ENCODE assay signal across 8 mouse cellular contexts in the genomic region with DNA sequence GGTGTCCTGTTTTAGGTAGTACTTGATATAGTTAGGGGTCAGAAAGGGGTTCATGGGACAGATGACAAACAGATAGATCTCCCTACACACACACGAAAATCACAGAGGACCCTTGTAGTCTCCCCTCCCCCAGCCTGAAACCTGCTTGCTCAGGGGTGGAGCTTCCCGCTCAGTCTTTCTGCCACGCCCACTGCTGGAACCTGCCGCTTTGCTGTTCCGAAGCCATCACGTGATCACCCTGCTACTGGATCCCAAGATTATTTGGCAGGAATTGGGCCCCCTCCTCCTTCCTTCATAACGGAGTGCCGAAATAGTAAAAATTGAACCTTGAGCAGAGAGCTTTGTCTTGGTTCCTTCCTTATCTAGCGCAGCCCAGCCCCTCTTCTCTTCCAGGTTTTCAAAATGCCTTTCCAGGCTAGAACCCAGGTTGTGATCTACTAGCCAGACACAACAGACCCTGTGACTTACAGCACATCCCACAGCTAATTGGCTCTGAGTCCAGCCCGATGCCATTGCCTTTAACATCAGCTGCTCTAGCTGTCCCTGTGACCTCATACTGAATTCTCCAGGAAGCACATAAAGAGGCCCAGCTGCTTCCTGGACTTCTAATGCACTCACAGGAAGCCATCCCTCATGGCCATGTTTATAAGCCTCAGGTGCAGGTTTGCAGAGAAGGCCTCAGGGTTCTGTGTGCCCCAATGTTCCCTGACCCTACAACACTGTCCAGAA.
DNase-seq lines count a peak whose midpoint lies in the region; ATAC-seq and TF ChIP-seq lines count a peak whose summit lies in the region.
"Not testable (repeated sequence)": the region's sequence is repeated elsewhere in the genome, so short reads cannot be mapped to it uniquely, and the experiment has no call there.

No protein-coding gene starts in this region.

- H3K4me1 ChIP-seq in embryonic facial prominence, embryonic 10.5 days, result peaks cover 34% of the 10 kb centered on the region
- H3K4me1 ChIP-seq in heart, adult 2 months (ENCODE audit: control insufficient read depth, insufficient read depth, low read length), result peaks cover 35% of the 10 kb centered on the region
- H3K4me1 ChIP-seq in hindbrain, embryonic 14.5 days (replicated peaks; ENCODE audit: control insufficient read depth, insufficient read depth, low read length), result peaks cover 26% of the 10 kb centered on the region
- H3K4me1 ChIP-seq in liver, postnatal 0 days (ENCODE audit: insufficient read depth), result not testable (repeated sequence)
- H3K4me1 ChIP-seq in midbrain, embryonic 15.5 days, result peaks cover 22% of the 10 kb centered on the region

- not testable (repeated sequence) for TF ChIP-seq EP300 in heart, adult 2 months (IDR thresholded peaks at IDR 0.05; ENCODE audit: insufficient read depth, low read depth, low read length); liver, postnatal 0 days (IDR thresholded peaks at IDR 0.05; ENCODE audit: low read depth)

- H3K79me2 ChIP-seq in heart, adult 2 months (replicated peaks; ENCODE audit: control insufficient read depth, insufficient read depth, low read length), result not testable (repeated sequence)

- not testable (repeated sequence) for H3K9ac ChIP-seq in heart, adult 2 months (ENCODE audit: low read depth, low read length); hindbrain, embryonic 14.5 days; liver, postnatal 0 days (replicated peaks); midbrain, embryonic 15.5 days

- H3K4me3 ChIP-seq in embryonic facial prominence, embryonic 10.5 days, result peak overlapping the region; percentile 29; the same call in 1 of the 2 replicates
- not testable (repeated sequence) for H3K4me3 ChIP-seq in heart, adult 2 months; hindbrain, embryonic 14.5 days (replicated peaks; ENCODE audit: low read length); liver, postnatal 0 days (ENCODE audit: low read depth, low read length); midbrain, embryonic 15.5 days

- peak; percentile 48 for DNase-seq in ES-CJ7 (ENCODE audit: low read depth, low spot score)
- peak; percentile 40 for DNase-seq in embryonic facial prominence, embryonic 10.5 days (ENCODE audit: low spot score)
- peak; percentile 70 to 77 for DNase-seq in heart, adult 2 months
- not testable (repeated sequence) for DNase-seq in hindbrain, embryonic 14.5 days (ENCODE audit: low spot score); liver, postnatal 0 days
- DNase-seq in kidney, postnatal 14 days, result peak; percentile 76
- DNase-seq in thymus, postnatal 0 days (ENCODE audit: low spot score), result peak; percentile 41

- peaks cover 12% of the 10 kb centered on the region for H3K36me3 ChIP-seq in embryonic facial prominence, embryonic 10.5 days (replicated peaks)
- not testable (repeated sequence) for H3K36me3 ChIP-seq in heart, adult 2 months (ENCODE audit: control insufficient read depth, insufficient read depth, low read length); hindbrain, embryonic 14.5 days (replicated peaks; ENCODE audit: control insufficient read depth, insufficient read depth); liver, postnatal 0 days (replicated peaks; ENCODE audit: insufficient read depth, low read length); midbrain, embryonic 15.5 days (replicated peaks)

- not testable (repeated sequence) for H3K27me3 ChIP-seq in embryonic facial prominence, embryonic 10.5 days (replicated peaks; ENCODE audit: low read depth, poor library complexity, severe bottlenecking); heart, adult 2 months (ENCODE audit: control insufficient read depth, insufficient read depth, low read length); hindbrain, embryonic 14.5 days (ENCODE audit: control insufficient read depth, insufficient read depth, low read length); liver, postnatal 0 days (ENCODE audit: insufficient read depth, low read length); midbrain, embryonic 15.5 days (replicated peaks)

- TF ChIP-seq CTCF in heart, adult 2 months (IDR thresholded peaks at IDR 0.05); liver, postnatal 0 days (IDR thresholded peaks at IDR 0.05; ENCODE audit: low read depth): not testable (repeated sequence)

- H3K9me3 ChIP-seq in embryonic facial prominence, embryonic 10.5 days; hindbrain, embryonic 14.5 days (ENCODE audit: control insufficient read depth, low read length); liver, postnatal 0 days (ENCODE audit: low read length); midbrain, embryonic 15.5 days: not testable (repeated sequence)

- ATAC-seq in hindbrain, embryonic 14.5 days (ENCODE audit: low FRiP score), result not testable (repeated sequence)
- ATAC-seq in liver, postnatal 0 days, result peak; percentile 27; the same call in 1 of the 2 replicates
- peak; percentile 43; the same call in 1 of the 2 replicates for ATAC-seq in midbrain, embryonic 15.5 days (replicated peaks)

- not testable (repeated sequence) for TF ChIP-seq POLR2A in heart, adult 2 months (IDR thresholded peaks at IDR 0.05; ENCODE audit: insufficient read depth, low read depth, low read length)

- H3K27ac ChIP-seq in embryonic facial prominence, embryonic 10.5 days (replicated peaks), result peak overlapping the region; percentile 48
- H3K27ac ChIP-seq in heart, adult 2 months, result peak overlapping the region; percentile 77
- peak overlapping the region; percentile 63; the same call in 1 of the 2 replicates for H3K27ac ChIP-seq in hindbrain, embryonic 14.5 days
- H3K27ac ChIP-seq in liver, postnatal 0 days (ENCODE audit: low read depth), result peak overlapping the region; percentile 8; the same call in 1 of the 2 replicates
- 0 out of 2 replicates have a peak overlapping the region, but pooled peaks have one; percentile 20 for H3K27ac ChIP-seq in midbrain, embryonic 15.5 days

- WGBS in embryonic facial prominence, embryonic 10.5 days, result 15% methylated on average over 10 of the region's 10 CpGs
- WGBS in heart, adult 2 months, result 8% methylated on average over 10 of the region's 10 CpGs
- WGBS in hindbrain, embryonic 14.5 days, result 13% methylated on average over 10 of the region's 10 CpGs
- WGBS in liver, postnatal 0 days (ENCODE audit: insufficient replicate concordance), result 10% methylated on average over 10 of the region's 10 CpGs
- 15% methylated on average over 10 of the region's 10 CpGs for WGBS in midbrain, embryonic 15.5 days

- intact Hi-C loops in heart, adult 2 months (cut with DNase I), result not testable (repeated sequence)

- H3K4me2 ChIP-seq in hindbrain, embryonic 14.5 days (replicated peaks), result peak overlapping the region; percentile 21; the same call in 1 of the 2 replicates
- H3K4me2 ChIP-seq in liver, postnatal 0 days (ENCODE audit: low read depth, low read length), result not testable (repeated sequence)
- peak overlapping the region; percentile 28; the same call in 1 of the 2 replicates for H3K4me2 ChIP-seq in midbrain, embryonic 15.5 days

Comparison
In these comparisons a context has a peak if more than half of its experiments do, and no peak if none do; other contexts are left out.
1. H3K27ac ChIP-seq: peak in every context shown above with its lines; median percentile 77 in heart, adult 2 months; 63 in hindbrain, embryonic 14.5 days; 48 in embryonic facial prominence, embryonic 10.5 days; 20 in midbrain, embryonic 15.5 days; 8 in liver, postnatal 0 days.